Mouse (Mus musculus) layer of hippocampus, adult 9-11 months (tissue): ENCODE data around the gene Mdm1.
"Not testable (repeated sequence)": the region's sequence is repeated elsewhere in the genome, so short reads cannot be mapped to it uniquely, and the experiment has no call there.

Experiments used
- DNase-seq: peaks from one replicate; pipeline ENCODE4 v3.0.0; 2022

Mdm1 gene

GRCm38 (mm10) chr10:118125776-118126445 lies 15.7 kb upstream of the Mdm1 start:
- DNase-seq = no peak

GRCm38 (mm10) chr10:118129001-118129682 lies 12.5 kb upstream of the Mdm1 start:
- no peak for DNase-seq

GRCm38 (mm10) chr10:118130016-118130415 lies 11.6 kb upstream of the Mdm1 start:
- no peak for DNase-seq

- no peak for DNase-seq
Measured at GRCm38 (mm10) chr10:118132993-118133392, 8.6 kb upstream of the Mdm1 start.

- DNase-seq = no peak
Measured at GRCm38 (mm10) chr10:118138508-118138907, 3.1 kb upstream of the Mdm1 start.

GRCm38 (mm10) chr10:118139837-118140570 lies 1.6 kb upstream of the Mdm1 start:
- no peak for DNase-seq

GRCm38 (mm10) chr10:118141884-118142801 lies 532 bp downstream of the Mdm1 start:
- peak; percentile 49 for DNase-seq

GRCm38 (mm10) chr10:118149381-118149780 lies 7.8 kb downstream of the Mdm1 start:
- no peak for DNase-seq

GRCm38 (mm10) chr10:118150866-118151265 lies 9.3 kb downstream of the Mdm1 start:
- no peak for DNase-seq

- no peak for DNase-seq
Measured at GRCm38 (mm10) chr10:118155932-118156331, 14.3 kb downstream of the Mdm1 start.

GRCm38 (mm10) chr10:118161131-118161530 lies 19.5 kb downstream of the Mdm1 start:
- DNase-seq = peak; percentile 78

GRCm38 (mm10) chr10:118169212-118169611 lies 27.6 kb downstream of the Mdm1 start:
- DNase-seq = no peak

- DNase-seq = no peak
Measured at GRCm38 (mm10) chr10:118172416-118172815, 30.8 kb downstream of the Mdm1 start.

- DNase-seq = peak; percentile 10
Measured at GRCm38 (mm10) chr10:118172876-118173275, 31.3 kb downstream of the Mdm1 start.

- DNase-seq = not testable (repeated sequence)
Measured at GRCm38 (mm10) chr10:118175542-118175941, 33.9 kb downstream of the Mdm1 start.

GRCm38 (mm10) chr10:118178735-118179151 lies 37.1 kb downstream of the Mdm1 start:
- DNase-seq = no peak

GRCm38 (mm10) chr10:118179265-118179664 lies 37.7 kb downstream of the Mdm1 start:
- DNase-seq = no peak

GRCm38 (mm10) chr10:118195150-118195549 lies 53.5 kb downstream of the Mdm1 start:
- not testable (repeated sequence) for DNase-seq

- no peak for DNase-seq
Measured at GRCm38 (mm10) chr10:118204642-118205041, 63.0 kb downstream of the Mdm1 start, which contains the start of gene Il22. Gene Il22, plus strand, starts transcription at chr10:118204942.

GRCm38 (mm10) chr10:118215719-118216393 lies 74.2 kb downstream of the Mdm1 start:
- DNase-seq = not testable (repeated sequence)
